Mouse (Mus musculus) lung, postnatal 0 days (tissue): ENCODE measurements around the gene Kidins220.

Source experiments
- CTCF ChIP-seq: IDR thresholded peaks from 2 replicates; pipeline ENCODE4 v1.5.1; 2016; ENCODE audit warnings: antibody characterized with exemption, mild to moderate bottlenecking
- EP300 ChIP-seq: IDR thresholded peaks from 2 replicates; pipeline ENCODE4 v1.6.1; 2016; ENCODE audit warnings: antibody characterized with exemption, mild to moderate bottlenecking, control low read depth

DNA sequence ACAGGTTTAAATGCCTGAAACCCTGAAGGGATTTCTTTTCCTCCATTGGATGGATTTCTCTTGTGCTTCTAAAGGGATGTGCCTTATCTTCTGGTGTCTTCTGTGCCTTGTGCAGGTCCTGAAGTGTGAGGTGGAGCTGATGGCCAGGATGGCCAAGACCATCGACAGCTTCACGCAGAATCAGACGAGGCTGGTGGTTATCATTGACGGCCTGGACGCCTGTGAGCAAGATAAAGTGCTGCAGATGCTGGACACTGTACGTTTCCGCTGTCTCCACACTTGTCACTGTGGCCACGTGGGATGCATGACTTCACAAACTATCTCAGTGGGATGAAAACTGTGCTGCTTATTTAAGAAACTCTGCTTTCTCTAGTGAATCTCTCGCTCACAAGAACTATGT, 35.2 kb downstream of the Kidins220 start:
- TF ChIP-seq CTCF (no peak), EP300 (no peak)
